Mouse (Mus musculus) cerebellum, adult 2 months (tissue): ENCODE data around the gene Hils1.

Experiments used
- CTCF ChIP-seq: fragments of 200-500 bp; IDR thresholded peaks from 2 replicates; pipeline ENCODE4 v1.5.1; 2011; ENCODE audit warnings: low read depth, mild to moderate bottlenecking, control low read depth, low read length, moderate library complexity, borderline replicate concordance; ENCODE audit not compliant: insufficient read depth
- POLR2A ChIP-seq: fragments of 200-500 bp; IDR thresholded peaks from 2 replicates; pipeline ENCODE4 v1.6.1; 2011; ENCODE audit warnings: low read length, control low read depth, borderline replicate concordance; ENCODE audit not compliant: insufficient read depth

DNA sequence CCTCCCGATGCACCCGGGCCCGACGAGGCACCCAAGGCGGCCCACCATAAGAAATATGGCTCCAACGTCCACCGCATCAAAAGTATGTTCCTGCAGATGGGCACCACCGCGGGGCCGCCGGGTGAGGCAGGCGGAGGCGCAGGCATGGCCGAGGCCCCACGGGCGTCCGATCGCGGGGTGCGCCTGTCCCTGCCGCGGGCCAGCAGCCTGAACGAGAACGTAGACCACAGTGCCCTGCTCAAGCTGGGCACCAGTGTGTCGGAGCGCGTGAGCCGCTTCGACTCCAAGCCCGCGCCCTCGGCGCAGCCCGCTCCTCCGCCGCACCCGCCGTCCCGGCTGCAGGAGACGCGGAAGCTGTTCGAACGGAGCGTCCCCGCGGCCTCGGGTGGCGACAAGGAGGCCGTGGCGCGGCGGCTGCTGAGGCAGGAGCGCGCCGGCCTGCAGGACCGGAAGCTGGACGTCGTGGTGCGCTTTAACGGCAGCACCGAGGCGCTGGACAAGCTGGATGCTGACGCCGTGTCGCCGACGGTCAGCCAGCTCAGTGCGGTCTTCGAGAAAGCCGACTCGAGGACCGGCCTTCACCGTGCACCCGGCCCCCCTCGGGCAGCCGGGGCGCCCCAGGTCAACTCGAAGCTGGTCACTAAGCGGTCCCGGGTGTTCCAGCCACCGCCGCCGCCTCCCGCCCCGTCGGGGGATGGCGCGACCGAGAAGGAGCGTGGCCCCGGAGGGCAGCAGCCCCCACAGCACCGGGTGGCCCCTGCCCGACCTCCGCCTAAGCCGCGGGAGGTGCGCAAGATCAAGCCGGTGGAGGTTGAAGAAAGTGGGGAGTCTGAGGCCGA, 24.5 kb downstream of the Hils1 start:
- TF ChIP-seq POLR2A (no peak), CTCF (no peak)
